Mouse (Mus musculus): ENCODE data around the gene Rab17.

DNA sequence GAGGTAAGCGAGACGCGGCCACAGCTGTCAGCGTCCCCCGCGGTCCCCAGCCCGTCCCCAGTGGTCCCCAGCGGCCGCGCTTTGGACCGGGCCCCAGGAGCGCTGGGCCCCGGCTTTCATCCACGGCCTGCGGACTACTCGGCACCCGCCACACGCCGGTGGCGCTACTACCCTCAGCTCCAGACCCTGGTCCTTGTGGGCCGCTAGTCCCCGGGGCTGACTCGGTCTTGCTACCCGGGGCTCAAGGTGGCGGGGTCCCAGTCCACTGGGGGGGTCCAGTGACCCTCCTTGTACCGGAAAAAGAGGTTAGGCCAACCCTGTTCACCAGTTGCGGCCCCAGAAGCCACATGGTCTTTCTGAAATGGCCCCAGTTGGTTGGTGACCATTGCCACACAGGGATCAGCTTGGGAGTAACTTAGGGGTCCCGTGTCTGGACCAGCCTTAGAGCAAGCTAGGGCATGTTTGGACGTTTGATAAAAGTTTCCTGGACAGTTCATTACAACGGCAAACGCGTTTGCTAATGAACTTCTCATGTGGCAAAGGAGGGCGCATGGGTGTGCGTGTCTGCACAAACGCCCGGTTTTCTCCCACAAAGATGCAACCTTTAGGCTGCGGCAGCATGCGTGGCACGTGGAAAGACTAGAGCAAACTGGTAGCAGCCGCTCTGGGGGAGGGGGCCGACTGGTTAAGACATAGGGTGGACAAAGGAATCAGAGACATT, 29.6 kb upstream of the Rab17 start:
- TF ChIP-seq CTCF (conservative IDR thresholded peaks at IDR 0.05; ENCODE audit: insufficient read depth, insufficient read length, low read depth, low read length) (no peak), POLR2A (IDR thresholded peaks at IDR 0.05; ENCODE audit: low read depth, low read length) (no peak)
